ENCODE assay signal across 8 mouse cellular contexts in the genomic region with DNA sequence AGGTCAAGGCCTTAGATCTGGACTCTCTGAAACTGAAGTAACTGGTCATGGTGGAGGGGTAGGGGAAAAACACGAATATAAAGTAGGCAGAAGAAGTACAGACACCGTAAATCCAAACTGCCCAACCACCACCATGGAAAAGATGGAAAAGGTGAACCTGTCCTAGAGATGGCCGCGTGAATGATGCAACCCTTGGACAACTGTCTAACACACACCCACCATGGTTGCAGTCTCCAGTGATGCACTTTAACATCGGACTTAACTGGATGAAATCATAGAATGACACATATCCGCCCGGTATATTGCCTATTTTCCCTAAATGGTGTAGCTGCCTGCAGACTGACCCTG. TPM values are rescaled to one million over a fixed set of nuclear protein-coding genes. Genes with fewer than 3 reads are reported as not detected.
DNase-seq lines count a peak whose midpoint lies in the region; ATAC-seq and TF ChIP-seq lines count a peak whose summit lies in the region.

No protein-coding gene starts in this region.

- no peak for DNase-seq in heart, adult 2 months
- no peak for DNase-seq in heart, postnatal 14 days
- DNase-seq in embryo, embryonic 10 days (ENCODE audit: low spot score): no peak
- DNase-seq in urinary bladder, postnatal 14 days (ENCODE audit: low spot score): no peak
- no peak for DNase-seq in urinary bladder, postnatal 25 days (ENCODE audit: low spot score)

- 51% methylated on average over 7 of the region's 7 CpGs for WGBS in heart, adult 2 months
- WGBS in macrophage (ENCODE audit: missing documents): 50% methylated on average over 7 of the region's 7 CpGs

- H3K4me1 ChIP-seq in heart, adult 2 months (ENCODE audit: control insufficient read depth, insufficient read depth, low read length): peaks cover 8% of the 10 kb centered on the region
- H3K4me1 ChIP-seq in E14TG2a.4 (replicated peaks; ENCODE audit: low read depth, low read length): peaks cover 68% of the 10 kb centered on the region

- peak overlapping the region; percentile 19; the same call in 1 of the 2 replicates for H3K4me3 ChIP-seq in heart, adult 2 months
- H3K4me3 ChIP-seq in E14TG2a.4 (replicated peaks; ENCODE audit: low read length): peak overlapping the region; percentile 99
- H3K4me3 ChIP-seq in macrophage (ENCODE audit: inconsistent target): peak overlapping the region; percentile 96; the same call in 1 of the 2 replicates

- no peak for TF ChIP-seq CTCF in heart, adult 2 months (IDR thresholded peaks at IDR 0.05)
- no peak for TF ChIP-seq CTCF in E14TG2a.4 (conservative IDR thresholded peaks at IDR 0.05; ENCODE audit: low read length)

- no peak for TF ChIP-seq POLR2A in heart, adult 2 months (IDR thresholded peaks at IDR 0.05; ENCODE audit: insufficient read depth, low read depth, low read length)

- H3K27ac ChIP-seq in heart, adult 2 months: peak overlapping the region; percentile 98
- peak overlapping the region; percentile 95 for H3K27ac ChIP-seq in macrophage

- no peak for TF ChIP-seq EP300 in heart, adult 2 months (IDR thresholded peaks at IDR 0.05; ENCODE audit: insufficient read depth, low read depth, low read length)

- H3K9me3 ChIP-seq in E14TG2a.4 (ENCODE audit: low read length): no peaks in the 10 kb centered on the region

- peak; percentile 6 for ATAC-seq in granulocyte monocyte progenitor cell, adult 5-6 weeks (replicated peaks; ENCODE audit: poor library complexity, severe bottlenecking)

- H3K79me2 ChIP-seq in heart, adult 2 months (replicated peaks; ENCODE audit: control insufficient read depth, insufficient read depth, low read length): no peaks in the 10 kb centered on the region
- H3K79me2 ChIP-seq in macrophage (ENCODE audit: inconsistent target): peaks cover 40% of the 10 kb centered on the region

- intact Hi-C loops in heart, adult 2 months (cut with DNase I): loop anchor here (1.0 to 2.0 kb wide), 2 partner anchors 21 to 30 kb away; no protein-coding TSS in a partner anchor
- intact Hi-C loops in heart, postnatal 14 days (cut with DNase I): loop anchor here (2.0 kb wide), 1 partner anchor 30 kb away; no protein-coding TSS in a partner anchor

- peak overlapping the region; percentile 34 for H3K9ac ChIP-seq in heart, adult 2 months (ENCODE audit: low read depth, low read length)

- H3K36me3 ChIP-seq in heart, adult 2 months (ENCODE audit: control insufficient read depth, insufficient read depth, low read length): peaks cover 21% of the 10 kb centered on the region
- peaks cover 29% of the 10 kb centered on the region for H3K36me3 ChIP-seq in E14TG2a.4 (ENCODE audit: insufficient read depth, low read length)
- peaks cover 22% of the 10 kb centered on the region for H3K36me3 ChIP-seq in macrophage (ENCODE audit: inconsistent target)

- H3K27me3 ChIP-seq in heart, adult 2 months (ENCODE audit: control insufficient read depth, insufficient read depth, low read length): no peaks in the 10 kb centered on the region
- H3K27me3 ChIP-seq in E14TG2a.4 (ENCODE audit: insufficient read depth, low read length): no peaks in the 10 kb centered on the region

RNA-seq across cellular contexts. Expression of a gene that starts 0.7 kb away (rescaled TPM):
- 100 to 1,000 TPM; 275 to 304 TPM for total RNA-seq in heart, adult 2 months (2021)
- polyA plus RNA-seq in heart, adult 2 months (2012; rRNA removed): 99.0 and 116 TPM in 2 replicates
- total RNA-seq in heart, postnatal 14 days (2021): 100 to 1,000 TPM; 284 to 301 TPM
- total RNA-seq in granulocyte monocyte progenitor cell, adult 5-6 weeks (2014; fragmentation: Nextera tagmentation): 97.2 and 120 TPM in 2 replicates
- 92.2 and 107 TPM in 2 replicates for total RNA-seq in granulocyte monocyte progenitor cell, adult 5-6 weeks (2017)
- 100 to 1,000 TPM in 20 of 26 experiments, 10 to 100 TPM in 6; 53.4 to 231 (median 136) TPM for total RNA-seq in macrophage (2018; cell fraction: chromatin; rRNA removed)
- 100 to 1,000 TPM; 212 to 334 (median 277) TPM for total RNA-seq in macrophage (2018; cell fraction: cytosol; rRNA removed)
- total RNA-seq in macrophage (2018; cell fraction: nucleus; rRNA removed): 100 to 1,000 TPM in 24 of 26 experiments, 10 to 100 TPM in 2; 92.5 to 392 (median 213) TPM
- 161 to 315 TPM (median 200 TPM) in 3 replicates for polyA plus RNA-seq in macrophage (2018)

RNA-seq across cellular contexts. Expression of a gene that starts 39.2 kb away (rescaled TPM):
- total RNA-seq in heart, adult 2 months (2021): under 1 TPM; 0.09 to 0.21 TPM
- polyA plus RNA-seq in heart, adult 2 months (2012; rRNA removed): 1.0 and 1.6 TPM in 2 replicates
- 1 to 10 TPM in 1 of 2 experiments, under 1 TPM in 1; 0.41 to 1.3 TPM for total RNA-seq in heart, postnatal 14 days (2021)
- total RNA-seq in granulocyte monocyte progenitor cell, adult 5-6 weeks (2014; fragmentation: Nextera tagmentation): 1.8 and 5.0 TPM in 2 replicates
- 0.90 TPM in 1 of 2 replicates, not detected in the other for total RNA-seq in granulocyte monocyte progenitor cell, adult 5-6 weeks (2017)
- 1 to 10 TPM in 24 of 26 experiments, not detected in 2; 1.1 to 5.4 (median 2.5) TPM for total RNA-seq in macrophage (2018; cell fraction: chromatin; rRNA removed)
- total RNA-seq in macrophage (2018; cell fraction: cytosol; rRNA removed): 1 to 10 TPM; 1.6 to 5.2 (median 3.2) TPM
- 1 to 10 TPM in 25 of 26 experiments, under 1 TPM in 1; 0.93 to 5.9 (median 3.7) TPM for total RNA-seq in macrophage (2018; cell fraction: nucleus; rRNA removed)
- 2.8 to 3.3 TPM (median 3.0 TPM) in 3 replicates for polyA plus RNA-seq in macrophage (2018)

RNA-seq across cellular contexts. Expression of a gene that starts 44.7 kb away (rescaled TPM):
- total RNA-seq in heart, adult 2 months (2021): not detected
- not detected in 2 replicates for polyA plus RNA-seq in heart, adult 2 months (2012; rRNA removed)
- not detected for total RNA-seq in heart, postnatal 14 days (2021)
- total RNA-seq in granulocyte monocyte progenitor cell, adult 5-6 weeks (2014; fragmentation: Nextera tagmentation): not detected in 2 replicates
- not detected in 2 replicates for total RNA-seq in granulocyte monocyte progenitor cell, adult 5-6 weeks (2017)
- not detected for total RNA-seq in macrophage (2018; cell fraction: chromatin; rRNA removed)
- not detected for total RNA-seq in macrophage (2018; cell fraction: cytosol; rRNA removed)
- total RNA-seq in macrophage (2018; cell fraction: nucleus; rRNA removed): not detected
- not detected in 3 replicates for polyA plus RNA-seq in macrophage (2018)

RNA-seq across cellular contexts. Expression of a gene that starts 47.4 kb away (rescaled TPM):
- 100 to 1,000 TPM; 434 to 446 TPM for total RNA-seq in heart, adult 2 months (2021)
- polyA plus RNA-seq in heart, adult 2 months (2012; rRNA removed): 427 and 635 TPM in 2 replicates
- 100 to 1,000 TPM; 271 to 306 TPM for total RNA-seq in heart, postnatal 14 days (2021)
- not detected in 2 replicates for total RNA-seq in granulocyte monocyte progenitor cell, adult 5-6 weeks (2014; fragmentation: Nextera tagmentation)
- total RNA-seq in granulocyte monocyte progenitor cell, adult 5-6 weeks (2017): not detected in 2 replicates
- 1 to 10 TPM in 1 of 26 experiments, not detected in 25; 7.5 TPM for total RNA-seq in macrophage (2018; cell fraction: chromatin; rRNA removed)
- 1 to 10 TPM in 1 of 26 experiments, under 1 TPM in 15, not detected in 10; 0.14 to 1.1 (median 0.39) TPM for total RNA-seq in macrophage (2018; cell fraction: cytosol; rRNA removed)
- under 1 TPM in 1 of 26 experiments, not detected in 25; 0.70 TPM for total RNA-seq in macrophage (2018; cell fraction: nucleus; rRNA removed)
- 0.23 to 0.43 TPM in 2 of 3 replicates, not detected in the other for polyA plus RNA-seq in macrophage (2018)

RNA-seq across cellular contexts. Expression of a gene that starts 59.5 kb away (rescaled TPM):
- 1 to 10 TPM; 6.3 to 7.3 TPM for total RNA-seq in heart, adult 2 months (2021)
- polyA plus RNA-seq in heart, adult 2 months (2012; rRNA removed): 9.7 and 10.9 TPM in 2 replicates
- total RNA-seq in heart, postnatal 14 days (2021): 1 to 10 TPM; 8.5 to 8.9 TPM
- total RNA-seq in granulocyte monocyte progenitor cell, adult 5-6 weeks (2014; fragmentation: Nextera tagmentation): 17.1 and 20.2 TPM in 2 replicates
- total RNA-seq in granulocyte monocyte progenitor cell, adult 5-6 weeks (2017): 6.4 and 8.1 TPM in 2 replicates
- 100 to 1,000 TPM in 2 of 26 experiments, 10 to 100 TPM in 23, 1 to 10 TPM in 1; 7.0 to 116 (median 33.1) TPM for total RNA-seq in macrophage (2018; cell fraction: chromatin; rRNA removed)
- total RNA-seq in macrophage (2018; cell fraction: cytosol; rRNA removed): 10 to 100 TPM in 21 of 26 experiments, 1 to 10 TPM in 5; 7.6 to 49.8 (median 26.9) TPM
- 10 to 100 TPM in 24 of 26 experiments, 1 to 10 TPM in 2; 6.1 to 96.6 (median 29.1) TPM for total RNA-seq in macrophage (2018; cell fraction: nucleus; rRNA removed)
- polyA plus RNA-seq in macrophage (2018): 7.6 to 10.1 TPM (median 9.4 TPM) in 3 replicates

Comparison
In these comparisons a context has a peak if more than half of its experiments do, and no peak if none do; other contexts are left out.
1. H3K4me3 ChIP-seq: peak in every context shown above with its lines; median percentile 99 in E14TG2a.4; 96 in macrophage; 19 in heart, adult 2 months.